Mouse (Mus musculus): Measurements from ENCODE around the gene Ttc24. TPM values are rescaled to one million over a fixed set of nuclear protein-coding genes. Genes with fewer than 3 reads are reported as not detected.

Ttc24 gene
- polyA plus RNA-seq, 2 experiments, result not detected

- peak; percentile 76 for ATAC-seq (ENCODE audit: insufficient read depth)
- WGBS (ENCODE audit: insufficient replicate concordance), result 2% methylated on average over 66 of the region's 66 CpGs
- H3K36me3 ChIP-seq (replicated peaks; ENCODE audit: control insufficient read depth, insufficient read depth, low read depth), result no peaks in the 10 kb centered on the region
Measured at GRCm38 (mm10) chr3:88022322-88023191, 55.5 kb downstream of the Ttc24 start.

More at GRCm38 (mm10) chr3:88022322-88023191, 55.5 kb downstream of the Ttc24 start:
- Histone ChIP-seq H3K27me3 (ENCODE audit: control insufficient read depth, insufficient read depth, low read length) (peaks cover 66% of the 10 kb centered on the region), H3K4me2 (ENCODE audit: low read depth) (peak overlapping the region; percentile 70), H3K4me3 (ENCODE audit: insufficient read depth in 1 of 2, low read depth in 2 of 2, low read length in 2 of 2) (peak overlapping the region; percentile 26 to 44), H3K27ac (no peak overlapping the region), H3K4me1 (replicated peaks; ENCODE audit: control insufficient read depth in 2 of 2, insufficient read depth in 2 of 2, low read length in 1 of 2) (no peaks in the 10 kb centered on the region), H3K9me3 (ENCODE audit: control insufficient read depth, low read length) (no peaks in the 10 kb centered on the region), H3K9ac (replicated peaks) (no peak overlapping the region)
- TF ChIP-seq CTCF (IDR thresholded peaks at IDR 0.05; ENCODE audit: low read depth), result no peak
- TF ChIP-seq EP300 (IDR thresholded peaks at IDR 0.05; ENCODE audit: low read depth), result no peak
- peak; percentile 56 to 70 (median 60) for DNase-seq (ENCODE audit: low read depth in 3 of 3, low spot score in 3 of 3)

Other genes with a start within 250 kb of the Ttc24 start
- gene Sh2d2a, start 231.5 kb downstream of the Ttc24 start, polyA plus RNA-seq (2012; rRNA removed), result 0.04 and 0.09 TPM in 2 replicates
- 0.10 and 0.13 TPM in 2 replicates for gene Sh2d2a, start 231.5 kb downstream of the Ttc24 start, polyA plus RNA-seq (2014; fragmentation: Nextera tagmentation; extraction: Ambion mirVana)
- 14.8 and 15.4 TPM in 2 replicates for gene Prcc, start 192.7 kb downstream of the Ttc24 start, polyA plus RNA-seq (2012; rRNA removed)
- gene Prcc, start 192.7 kb downstream of the Ttc24 start, polyA plus RNA-seq (2014; fragmentation: Nextera tagmentation; extraction: Ambion mirVana), result 5.0 and 6.7 TPM in 2 replicates
- gene Hdgf, start 172.0 kb downstream of the Ttc24 start, polyA plus RNA-seq (2012; rRNA removed), result 108 and 167 TPM in 2 replicates
- gene Hdgf, start 172.0 kb downstream of the Ttc24 start, polyA plus RNA-seq (2014; fragmentation: Nextera tagmentation; extraction: Ambion mirVana), result 204 and 256 TPM in 2 replicates
- gene Mrpl24, start 158.8 kb downstream of the Ttc24 start, polyA plus RNA-seq (2012; rRNA removed), result 43.9 and 50.1 TPM in 2 replicates
- 37.9 and 43.4 TPM in 2 replicates for gene Mrpl24, start 158.8 kb downstream of the Ttc24 start, polyA plus RNA-seq (2014; fragmentation: Nextera tagmentation; extraction: Ambion mirVana)
- gene Isg20l2, start 148.0 kb downstream of the Ttc24 start, polyA plus RNA-seq (2012; rRNA removed), result 9.3 and 14.8 TPM in 2 replicates
- 9.7 and 11.0 TPM in 2 replicates for gene Isg20l2, start 148.0 kb downstream of the Ttc24 start, polyA plus RNA-seq (2014; fragmentation: Nextera tagmentation; extraction: Ambion mirVana)
- gene Rrnad1, start 147.6 kb downstream of the Ttc24 start, polyA plus RNA-seq (2012; rRNA removed), result 8.9 and 9.2 TPM in 2 replicates
- gene Rrnad1, start 147.6 kb downstream of the Ttc24 start, polyA plus RNA-seq (2014; fragmentation: Nextera tagmentation; extraction: Ambion mirVana), result 3.5 and 3.6 TPM in 2 replicates
- 0.17 and 0.23 TPM in 2 replicates for gene Crabp2, start 129.6 kb downstream of the Ttc24 start, polyA plus RNA-seq (2012; rRNA removed)
- 0.10 and 0.15 TPM in 2 replicates for gene Crabp2, start 129.6 kb downstream of the Ttc24 start, polyA plus RNA-seq (2014; fragmentation: Nextera tagmentation; extraction: Ambion mirVana)
- 0.78 and 1.1 TPM in 2 replicates for gene Nes, start 107.2 kb downstream of the Ttc24 start, polyA plus RNA-seq (2012; rRNA removed)
- gene Nes, start 107.2 kb downstream of the Ttc24 start, polyA plus RNA-seq (2014; fragmentation: Nextera tagmentation; extraction: Ambion mirVana), result 0.80 and 0.83 TPM in 2 replicates
- 0.08 TPM in 1 of 2 replicates, not detected in the other for gene Bcan, start 78.1 kb downstream of the Ttc24 start, polyA plus RNA-seq (2012; rRNA removed)
- not detected in 2 replicates for gene Bcan, start 78.1 kb downstream of the Ttc24 start, polyA plus RNA-seq (2014; fragmentation: Nextera tagmentation; extraction: Ambion mirVana)
- gene Hapln2, start 50.7 kb downstream of the Ttc24 start, polyA plus RNA-seq (2012; rRNA removed), result not detected in 2 replicates
- not detected in 2 replicates for gene Hapln2, start 50.7 kb downstream of the Ttc24 start, polyA plus RNA-seq (2014; fragmentation: Nextera tagmentation; extraction: Ambion mirVana)
- 5.4 and 11.5 TPM in 2 replicates for gene Gpatch4, start 35.2 kb downstream of the Ttc24 start, polyA plus RNA-seq (2012; rRNA removed)
- gene Gpatch4, start 35.2 kb downstream of the Ttc24 start, polyA plus RNA-seq (2014; fragmentation: Nextera tagmentation; extraction: Ambion mirVana), result 19.0 and 22.2 TPM in 2 replicates
- gene Naxe, start 19.8 kb downstream of the Ttc24 start, polyA plus RNA-seq (2012; rRNA removed), result 25.0 and 26.1 TPM in 2 replicates
- 59.6 and 67.7 TPM in 2 replicates for gene Naxe, start 19.8 kb downstream of the Ttc24 start, polyA plus RNA-seq (2014; fragmentation: Nextera tagmentation; extraction: Ambion mirVana)
- 8.4 and 8.8 TPM in 2 replicates for gene Iqgap3, start 3.7 kb upstream of the Ttc24 start, polyA plus RNA-seq (2012; rRNA removed)
- 6.7 and 7.6 TPM in 2 replicates for gene Iqgap3, start 3.7 kb upstream of the Ttc24 start, polyA plus RNA-seq (2014; fragmentation: Nextera tagmentation; extraction: Ambion mirVana)
- 10.3 and 11.1 TPM in 2 replicates for gene Mef2d, start 64.1 kb upstream of the Ttc24 start, polyA plus RNA-seq (2012; rRNA removed)
- gene Mef2d, start 64.1 kb upstream of the Ttc24 start, polyA plus RNA-seq (2014; fragmentation: Nextera tagmentation; extraction: Ambion mirVana), result 6.4 and 7.5 TPM in 2 replicates
- gene Rhbg, start 176.4 kb upstream of the Ttc24 start, polyA plus RNA-seq (2012; rRNA removed), result 5.6 and 7.8 TPM in 2 replicates
- gene Rhbg, start 176.4 kb upstream of the Ttc24 start, polyA plus RNA-seq (2014; fragmentation: Nextera tagmentation; extraction: Ambion mirVana), result 7.6 and 8.0 TPM in 2 replicates
- not detected in 2 replicates for gene Gm38392, start 208.9 kb upstream of the Ttc24 start, polyA plus RNA-seq (2012; rRNA removed)
- gene Gm38392, start 208.9 kb upstream of the Ttc24 start, polyA plus RNA-seq (2014; fragmentation: Nextera tagmentation; extraction: Ambion mirVana), result not detected in 2 replicates
- gene Tsacc, start 218.7 kb upstream of the Ttc24 start, polyA plus RNA-seq (2012; rRNA removed), result 2.3 and 2.5 TPM in 2 replicates
- 3.7 and 4.6 TPM in 2 replicates for gene Tsacc, start 218.7 kb upstream of the Ttc24 start, polyA plus RNA-seq (2014; fragmentation: Nextera tagmentation; extraction: Ambion mirVana)
- 121 and 179 TPM in 2 replicates for gene Cct3, start 218.8 kb upstream of the Ttc24 start, polyA plus RNA-seq (2012; rRNA removed)
- 269 and 292 TPM in 2 replicates for gene Cct3, start 218.8 kb upstream of the Ttc24 start, polyA plus RNA-seq (2014; fragmentation: Nextera tagmentation; extraction: Ambion mirVana)
- 29.2 and 31.1 TPM in 2 replicates for gene Glmp, start 246.7 kb upstream of the Ttc24 start, polyA plus RNA-seq (2012; rRNA removed)
- gene Glmp, start 246.7 kb upstream of the Ttc24 start, polyA plus RNA-seq (2014; fragmentation: Nextera tagmentation; extraction: Ambion mirVana), result 51.6 and 52.4 TPM in 2 replicates

Measured in liver, embryonic 14.5 days (tissue).